Mouse (Mus musculus): ENCODE results near the gene Ap2m1. TPM values are rescaled to one million over a fixed set of nuclear protein-coding genes. Genes with fewer than 3 reads are reported as not detected.

The Ap2m1 gene
- polyA plus RNA-seq, 1 experiment from 2014 or later = 573 TPM

DNA sequence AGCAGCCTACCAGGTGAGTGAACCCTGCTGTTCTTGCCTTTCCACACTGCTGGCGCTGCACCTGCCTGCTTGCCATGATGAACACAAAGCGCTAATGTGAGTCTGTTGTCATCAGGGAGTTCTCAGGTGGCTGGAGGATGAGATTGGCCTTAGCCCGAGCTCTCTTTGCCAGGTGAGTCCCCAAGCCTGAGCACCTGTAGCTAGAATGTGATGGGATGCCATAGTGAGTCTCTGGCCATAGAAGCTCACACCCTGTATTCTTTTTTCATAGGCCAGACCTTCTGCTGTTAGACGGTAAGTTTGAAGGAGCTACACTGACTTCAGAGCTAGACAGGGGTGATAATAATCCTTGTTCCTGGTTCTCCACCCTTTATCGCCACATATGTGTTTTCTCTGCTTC, 16.4 kb downstream of the Ap2m1 start:
- no peak overlapping the region for H3K9ac ChIP-seq (ENCODE audit: low read depth, low read length)
- no peak overlapping the region for H3K27ac ChIP-seq (replicated peaks; ENCODE audit: low read depth, low read length)
- H3K4me2 ChIP-seq (ENCODE audit: low read depth, low read length) = no peak overlapping the region
- peaks cover 64% of the 10 kb centered on the region for H3K36me3 ChIP-seq (ENCODE audit: control insufficient read depth, insufficient read depth, low read length)
- H3K9me3 ChIP-seq (ENCODE audit: control insufficient read depth, low read length) = no peaks in the 10 kb centered on the region
- DNase-seq (ENCODE audit: low spot score) = no peak
- H3K27me3 ChIP-seq (replicated peaks; ENCODE audit: control insufficient read depth, insufficient read depth, low read length) = no peaks in the 10 kb centered on the region
- 96% methylated on average over 5 of the region's 5 CpGs for WGBS
- peaks cover 5% of the 10 kb centered on the region for H3K4me1 ChIP-seq (ENCODE audit: control insufficient read depth, insufficient read depth, low read length)
- no peak for ATAC-seq (ENCODE audit: low read depth)
- H3K4me3 ChIP-seq (ENCODE audit: low read depth, low read length) = no peak overlapping the region

DNA sequence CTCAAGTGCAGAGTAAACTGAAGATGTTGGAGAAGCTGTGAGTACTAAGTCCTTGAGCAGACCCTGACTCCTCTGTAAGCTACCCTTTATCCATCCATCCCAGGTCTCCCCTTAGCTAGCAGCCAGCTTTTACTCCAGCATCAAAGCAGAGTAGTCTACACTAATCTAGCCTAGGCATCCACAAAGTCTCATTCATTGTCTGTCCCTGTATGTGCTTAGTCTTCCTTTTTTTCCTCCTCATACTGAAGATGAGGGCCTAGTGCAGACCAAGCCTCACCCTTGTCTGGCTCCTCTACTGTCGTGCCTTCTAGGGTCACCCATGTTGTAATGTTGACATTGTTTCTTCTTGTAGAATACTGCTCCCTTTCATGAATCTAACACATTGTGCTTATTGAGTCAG, 17.3 kb downstream of the Ap2m1 start:
- no peak overlapping the region for H3K27ac ChIP-seq (replicated peaks; ENCODE audit: low read depth, low read length)
- H3K27me3 ChIP-seq (replicated peaks; ENCODE audit: control insufficient read depth, insufficient read depth, low read length) = no peaks in the 10 kb centered on the region
- WGBS = 82% methylated on average over 1 of the region's 1 CpGs
- no peaks in the 10 kb centered on the region for H3K9me3 ChIP-seq (ENCODE audit: control insufficient read depth, low read length)
- ATAC-seq (ENCODE audit: low read depth) = no peak
- H3K4me2 ChIP-seq (ENCODE audit: low read depth, low read length) = no peak overlapping the region
- no peak overlapping the region for H3K9ac ChIP-seq (ENCODE audit: low read depth, low read length)
- H3K4me1 ChIP-seq (ENCODE audit: control insufficient read depth, insufficient read depth, low read length) = peaks cover 5% of the 10 kb centered on the region
- DNase-seq (ENCODE audit: low spot score) = no peak
- H3K4me3 ChIP-seq (ENCODE audit: low read depth, low read length) = no peak overlapping the region
- H3K36me3 ChIP-seq (ENCODE audit: control insufficient read depth, insufficient read depth, low read length) = peaks cover 72% of the 10 kb centered on the region

GRCm38 (mm10) chr16:20555000-20555399, 19.7 kb downstream of the Ap2m1 start:
- Histone ChIP-seq H3K4me2 (ENCODE audit: low read depth, low read length) (no peak overlapping the region), H3K27me3 (replicated peaks; ENCODE audit: control insufficient read depth, insufficient read depth, low read length) (no peaks in the 10 kb centered on the region), H3K4me3 (ENCODE audit: low read depth, low read length) (no peak overlapping the region), H3K9ac (ENCODE audit: low read depth, low read length) (no peak overlapping the region), H3K4me1 (ENCODE audit: control insufficient read depth, insufficient read depth, low read length) (no peaks in the 10 kb centered on the region), H3K27ac (replicated peaks; ENCODE audit: low read depth, low read length) (no peak overlapping the region), H3K9me3 (ENCODE audit: control insufficient read depth, low read length) (no peaks in the 10 kb centered on the region), H3K36me3 (ENCODE audit: control insufficient read depth, insufficient read depth, low read length) (peaks cover 95% of the 10 kb centered on the region)
- 88% methylated on average over 6 of the region's 6 CpGs for WGBS
- DNase-seq (ENCODE audit: low spot score) (no peak), ATAC-seq (ENCODE audit: low read depth) (no peak)

GRCm38 (mm10) chr16:20557381-20557780, 22.1 kb downstream of the Ap2m1 start:
- no peak overlapping the region for H3K27ac ChIP-seq (replicated peaks; ENCODE audit: low read depth, low read length)
- no peak for ATAC-seq (ENCODE audit: low read depth)
- no peak overlapping the region for H3K4me3 ChIP-seq (ENCODE audit: low read depth, low read length)
- DNase-seq (ENCODE audit: low spot score) = no peak
- H3K4me1 ChIP-seq (ENCODE audit: control insufficient read depth, insufficient read depth, low read length) = no peaks in the 10 kb centered on the region
- 79% methylated on average over 7 of the region's 7 CpGs for WGBS
- no peaks in the 10 kb centered on the region for H3K27me3 ChIP-seq (replicated peaks; ENCODE audit: control insufficient read depth, insufficient read depth, low read length)
- no peak overlapping the region for H3K4me2 ChIP-seq (ENCODE audit: low read depth, low read length)
- H3K36me3 ChIP-seq (ENCODE audit: control insufficient read depth, insufficient read depth, low read length) = peaks cover 97% of the 10 kb centered on the region
- no peaks in the 10 kb centered on the region for H3K9me3 ChIP-seq (ENCODE audit: control insufficient read depth, low read length)
- H3K9ac ChIP-seq (ENCODE audit: low read depth, low read length) = no peak overlapping the region

- Histone ChIP-seq H3K9ac (ENCODE audit: low read depth, low read length) (no peak overlapping the region), H3K4me3 (ENCODE audit: low read depth, low read length) (no peak overlapping the region), H3K36me3 (ENCODE audit: control insufficient read depth, insufficient read depth, low read length) (peaks cover 27% of the 10 kb centered on the region), H3K4me1 (ENCODE audit: control insufficient read depth, insufficient read depth, low read length) (no peaks in the 10 kb centered on the region), H3K4me2 (ENCODE audit: low read depth, low read length) (no peak overlapping the region), H3K27ac (replicated peaks; ENCODE audit: low read depth, low read length) (no peak overlapping the region), H3K27me3 (replicated peaks; ENCODE audit: control insufficient read depth, insufficient read depth, low read length) (no peaks in the 10 kb centered on the region), H3K9me3 (ENCODE audit: control insufficient read depth, low read length) (no peaks in the 10 kb centered on the region)
- DNase-seq (ENCODE audit: low spot score) (no peak), ATAC-seq (ENCODE audit: low read depth) (no peak)
- WGBS = 72% methylated on average over 1 of the region's 1 CpGs
Measured at GRCm38 (mm10) chr16:20565075-20565474, 29.8 kb downstream of the Ap2m1 start.

- no peaks in the 10 kb centered on the region for H3K4me1 ChIP-seq (ENCODE audit: control insufficient read depth, insufficient read depth, low read length)
- H3K4me2 ChIP-seq (ENCODE audit: low read depth, low read length) = peak within 1 kb of the TSS; percentile 79
- DNase-seq (ENCODE audit: low spot score) (peak; percentile 25), ATAC-seq (ENCODE audit: low read depth) (peak; percentile 63)
- no peak within 1 kb of the TSS for H3K27ac ChIP-seq (replicated peaks; ENCODE audit: low read depth, low read length)
- peak within 1 kb of the TSS; percentile 56 for H3K9ac ChIP-seq (ENCODE audit: low read depth, low read length)
- no peaks in the 10 kb centered on the region for H3K36me3 ChIP-seq (ENCODE audit: control insufficient read depth, insufficient read depth, low read length)
- H3K27me3 ChIP-seq (replicated peaks; ENCODE audit: control insufficient read depth, insufficient read depth, low read length) = peaks cover 62% of the 10 kb centered on the region
- H3K9me3 ChIP-seq (ENCODE audit: control insufficient read depth, low read length) = no peaks in the 10 kb centered on the region
- under 1% methylated on average over 22 of the region's 24 CpGs for WGBS
- H3K4me3 ChIP-seq (ENCODE audit: low read depth, low read length) = peak within 1 kb of the TSS; percentile 54
Measured at GRCm38 (mm10) chr16:20589366-20589938, 54.2 kb downstream of the Ap2m1 start, which contains the start of gene Vwa5b2. Vwa5b2 (plus strand) TSS chr16:20589471.

DNA sequence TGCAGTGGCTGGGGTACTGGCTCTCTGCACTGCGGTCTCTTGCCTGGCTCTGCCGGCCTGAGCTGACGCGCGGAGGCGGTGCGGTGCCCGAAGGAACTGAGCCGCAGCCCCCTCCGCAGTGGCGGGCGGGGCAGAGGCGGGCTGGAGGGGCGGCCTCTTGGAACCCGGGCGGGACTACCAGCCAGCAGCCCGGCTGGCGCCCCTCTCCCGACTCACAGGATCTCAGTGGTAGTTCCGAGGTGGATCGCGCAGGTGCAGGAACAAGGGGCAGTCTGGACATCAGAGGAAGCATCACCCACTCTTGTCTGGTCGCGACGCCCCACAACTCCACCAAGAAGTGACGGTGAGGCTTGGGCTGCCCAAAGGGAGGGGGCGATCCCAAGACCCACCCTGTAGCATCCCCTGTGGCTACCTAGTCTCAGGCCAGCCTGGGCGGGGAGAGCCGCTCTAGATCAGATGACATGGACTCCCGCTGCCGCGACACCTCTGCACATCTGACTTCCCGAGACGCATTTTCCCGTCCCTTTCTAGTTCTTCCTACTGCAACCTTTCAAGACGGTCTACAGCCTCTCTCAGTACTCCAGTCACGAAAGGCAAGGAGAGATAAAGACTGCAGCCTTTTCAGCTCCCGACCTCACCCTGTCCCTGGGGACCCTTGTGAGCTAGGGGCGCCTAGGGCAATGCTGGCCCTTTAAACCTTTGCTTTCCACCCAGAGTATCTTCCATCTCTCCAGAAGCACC, 54.8 kb downstream of the Ap2m1 start:
- Histone ChIP-seq H3K36me3 (ENCODE audit: control insufficient read depth, insufficient read depth, low read length) (no peaks in the 10 kb centered on the region), H3K27me3 (replicated peaks; ENCODE audit: control insufficient read depth, insufficient read depth, low read length) (peaks cover 63% of the 10 kb centered on the region), H3K9me3 (ENCODE audit: control insufficient read depth, low read length) (no peaks in the 10 kb centered on the region), H3K4me3 (ENCODE audit: low read depth, low read length) (peak overlapping the region; percentile 54), H3K4me2 (ENCODE audit: low read depth, low read length) (peak overlapping the region; percentile 79), H3K9ac (ENCODE audit: low read depth, low read length) (peak overlapping the region; percentile 56), H3K4me1 (ENCODE audit: control insufficient read depth, insufficient read depth, low read length) (no peaks in the 10 kb centered on the region), H3K27ac (replicated peaks; ENCODE audit: low read depth, low read length) (no peak overlapping the region)
- ATAC-seq (ENCODE audit: low read depth) = peak; percentile 87
- under 1% methylated on average over 20 of the region's 39 CpGs for WGBS
- peak; percentile 62 for DNase-seq (ENCODE audit: low spot score)

DNA sequence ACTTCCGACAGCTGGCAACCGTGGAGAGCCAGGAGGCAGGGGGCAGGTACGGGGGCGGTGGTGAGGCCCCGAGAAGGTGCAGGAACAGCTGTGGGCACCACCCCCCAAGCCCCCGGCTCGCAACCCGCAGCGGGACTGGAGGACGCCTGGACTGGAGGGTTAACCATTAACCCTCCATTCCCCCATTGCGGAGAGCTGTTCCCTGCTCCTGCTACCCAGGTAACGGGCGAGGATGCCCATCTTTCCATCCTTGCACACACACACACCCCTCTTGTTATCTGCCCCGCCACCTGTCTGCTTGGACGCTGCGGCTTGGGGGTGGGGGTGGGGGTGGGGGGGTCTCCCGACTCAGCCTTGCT, 55.4 kb downstream of the Ap2m1 start:
- H3K4me1 ChIP-seq (ENCODE audit: control insufficient read depth, insufficient read depth, low read length) = no peaks in the 10 kb centered on the region
- H3K9ac ChIP-seq (ENCODE audit: low read depth, low read length) = no peak overlapping the region
- no peaks in the 10 kb centered on the region for H3K9me3 ChIP-seq (ENCODE audit: control insufficient read depth, low read length)
- WGBS = 2% methylated on average over 16 of the region's 17 CpGs
- peak overlapping the region; percentile 79 for H3K4me2 ChIP-seq (ENCODE audit: low read depth, low read length)
- DNase-seq (ENCODE audit: low spot score) (no peak), ATAC-seq (ENCODE audit: low read depth) (peak; percentile 16; the same call in 1 of the 2 replicates)
- peaks cover 63% of the 10 kb centered on the region for H3K27me3 ChIP-seq (replicated peaks; ENCODE audit: control insufficient read depth, insufficient read depth, low read length)
- H3K27ac ChIP-seq (replicated peaks; ENCODE audit: low read depth, low read length) = no peak overlapping the region
- peak overlapping the region; percentile 54 for H3K4me3 ChIP-seq (ENCODE audit: low read depth, low read length)
- H3K36me3 ChIP-seq (ENCODE audit: control insufficient read depth, insufficient read depth, low read length) = no peaks in the 10 kb centered on the region

Measured in embryonic facial prominence, embryonic 14.5 days (tissue).